Mouse (Mus musculus) liver, embryonic 13.5 days (tissue): ENCODE results near the gene Gpr150. TPM values are rescaled to one million over a fixed set of nuclear protein-coding genes. Genes with fewer than 3 reads are reported as not detected.

Experiments
- ATAC-seq: fragments of 200-750 bp; cut with Nextera tagmentation; 2 replicates; pipeline ENCODE4 v1.8.0; 2017; ENCODE audit warnings: low read depth, mild to moderate bottlenecking, moderate number of reproducible peaks, moderate library complexity
- DNase-seq: peaks from one replicate; pipeline ENCODE4 v3.0.0; 2022
- H3K27ac ChIP-seq: fragments of 300-500 bp; sonication (generic); 2 replicates; pipeline ENCODE4 v1.5.1; 2015; ENCODE audit warnings: moderate library complexity, mild to moderate bottlenecking, inconsistent platforms
- H3K27me3 ChIP-seq: fragments of 300-500 bp; sonication (generic); 2 replicates; pipeline ENCODE4 v1.6.1; 2015; ENCODE audit warnings: mild to moderate bottlenecking, inconsistent platforms
- H3K36me3 ChIP-seq: fragments of 300-500 bp; sonication (generic); 2 replicates; pipeline ENCODE4 v1.6.1; 2015; ENCODE audit warnings: mild to moderate bottlenecking, inconsistent platforms
- H3K4me1 ChIP-seq: fragments of 300-500 bp; sonication (generic); replicated peaks from 2 replicates; pipeline ENCODE4 v1.6.1; 2015; ENCODE audit warnings: inconsistent platforms
- H3K4me2 ChIP-seq: fragments of 300-500 bp; sonication (generic); 2 replicates; pipeline ENCODE4 v1.6.1; 2015; ENCODE audit warnings: inconsistent platforms, mild to moderate bottlenecking, moderate library complexity
- H3K4me3 ChIP-seq: fragments of 300-500 bp; sonication (generic); replicated peaks from 2 replicates; pipeline ENCODE4 v1.5.1; 2015; ENCODE audit warnings: mild to moderate bottlenecking, inconsistent platforms
- H3K9ac ChIP-seq: fragments of 300-500 bp; sonication (generic); 2 replicates; pipeline ENCODE4 v1.6.1; 2015; ENCODE audit warnings: mild to moderate bottlenecking, inconsistent platforms
- H3K9me3 ChIP-seq: fragments of 300-500 bp; sonication (generic); replicated peaks from 2 replicates; pipeline ENCODE4 v1.6.1; 2016; ENCODE audit warnings: inconsistent platforms
- WGBS: fragments of 180-500 bp; shearing (Covaris S2); methylation state at CpG from one replicate; pipeline ENCODE4 v1.1.7; 2015; ENCODE audit not compliant: insufficient replicate concordance; 5-methylcytosine and 5-hydroxymethylcytosine counted together
- polyA plus RNA-seq: library from polyadenylated mRNA; unstranded; fragments of >200 nt; fragmentation: Nextera tagmentation; extraction: Ambion mirVana; gene quantifications from 2 replicates; pipeline ENCODE4 v1.2.1, GENCODE M21; 2015

Gene Gpr150
- 5.6 and 5.9 TPM in 2 replicates for polyA plus RNA-seq

DNA sequence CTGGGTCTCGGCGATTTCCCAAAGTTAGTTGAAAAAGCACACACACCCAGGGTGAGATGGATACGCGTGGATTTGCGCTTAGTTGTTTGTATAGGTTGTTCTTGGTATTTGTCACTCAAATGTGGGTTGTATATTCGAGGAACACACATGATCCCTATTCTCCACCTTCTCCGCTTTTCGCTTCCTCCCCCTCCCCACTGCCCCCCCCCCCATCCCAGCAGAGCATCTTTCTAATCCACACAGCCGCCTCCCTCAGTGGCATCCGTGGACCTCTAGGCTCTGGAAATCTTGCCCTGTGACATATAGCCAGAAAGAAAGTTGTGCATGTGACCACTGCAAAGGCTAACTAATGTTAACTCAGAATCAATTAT lies at the start of gene Gpr150:
Gpr150 (minus strand) TSS at position 101 of the 371 bp plus-strand sequence.
- Histone ChIP-seq H3K9ac (peak within 1 kb of the TSS; percentile 78), H3K9me3 (no peaks in the 10 kb centered on the region), H3K4me2 (peak within 1 kb of the TSS; percentile 97), H3K4me3 (peak within 1 kb of the TSS; percentile 71), H3K27ac (peak within 1 kb of the TSS; percentile 85), H3K4me1 (peaks cover 49% of the 10 kb centered on the region), H3K36me3 (no peaks in the 10 kb centered on the region), H3K27me3 (peaks cover 20% of the 10 kb centered on the region; the same call in 1 of the 2 replicates)
- DNase-seq = no peak
- 28% methylated on average over 10 of the region's 10 CpGs for WGBS
- ATAC-seq = no peak

DNA sequence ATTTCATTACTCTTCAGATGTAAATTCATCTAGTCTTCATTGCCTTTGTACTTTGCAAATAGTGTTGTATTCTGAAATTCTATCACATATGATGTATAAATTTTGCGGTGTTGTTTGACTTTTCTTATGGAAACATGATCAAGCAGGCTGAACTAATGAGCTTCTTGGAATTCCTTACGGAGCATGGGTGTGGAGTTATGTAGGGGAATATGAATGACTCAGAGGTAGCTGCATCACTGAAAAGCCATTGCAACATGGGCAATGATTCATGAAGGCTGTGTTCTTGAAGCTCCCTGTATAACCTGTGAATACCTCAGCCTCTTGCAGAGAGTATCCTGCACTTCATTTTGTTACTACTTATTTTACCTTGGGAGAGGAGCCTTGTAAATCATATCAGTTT lies 45.2 kb upstream of the Gpr150 start:
- WGBS = 82% methylated on average over 2 of the region's 2 CpGs
- no peak overlapping the region for H3K4me3 ChIP-seq
- DNase-seq (no peak), ATAC-seq (no peak)
- no peaks in the 10 kb centered on the region for H3K27me3 ChIP-seq
- no peaks in the 10 kb centered on the region for H3K9me3 ChIP-seq
- H3K36me3 ChIP-seq = peaks cover 4% of the 10 kb centered on the region; the same call in 1 of the 2 replicates
- no peak overlapping the region for H3K4me2 ChIP-seq
- H3K4me1 ChIP-seq = peaks cover 15% of the 10 kb centered on the region
- no peak overlapping the region for H3K27ac ChIP-seq
- no peak overlapping the region for H3K9ac ChIP-seq

DNA sequence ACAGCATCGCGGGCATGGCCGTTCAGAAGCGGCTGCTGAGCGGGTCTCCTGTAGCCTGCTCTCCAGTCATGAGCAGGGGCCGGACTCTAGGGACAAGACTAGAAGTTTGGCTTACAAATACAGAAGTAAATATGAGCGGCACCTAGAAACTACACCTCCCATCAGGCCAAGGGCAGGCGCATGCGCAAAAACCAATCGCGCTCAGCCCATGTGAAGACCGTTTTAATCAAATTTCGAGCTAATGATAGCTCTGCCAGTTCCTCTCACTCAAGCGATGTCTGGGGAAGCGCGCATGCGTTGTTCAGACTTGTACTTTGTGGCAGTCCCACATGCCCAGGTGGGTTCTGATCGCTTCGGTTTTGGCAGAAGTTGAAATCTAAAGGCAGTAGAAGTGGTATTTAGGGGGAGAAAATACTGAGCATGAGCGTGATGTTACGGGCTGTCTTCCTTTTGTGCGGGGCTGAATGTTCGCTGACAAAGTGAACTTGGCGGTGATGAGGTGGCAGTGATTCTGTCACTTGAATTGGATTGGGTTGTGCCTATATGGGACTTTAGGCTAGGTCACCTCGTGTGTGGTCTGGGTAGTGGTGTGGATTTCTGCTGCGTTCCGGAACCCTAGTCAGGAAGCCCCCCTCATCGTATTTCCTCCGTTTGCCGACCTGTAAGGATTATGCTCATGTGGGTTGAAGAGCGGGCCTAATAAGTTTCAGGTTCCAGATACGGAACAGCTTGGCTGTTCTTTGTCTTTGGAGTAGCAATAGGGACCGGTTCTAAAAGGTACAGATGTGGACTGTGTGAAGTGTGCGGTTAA lies 41.9 kb upstream of the Gpr150 start, which contains the start of the genes Arsk and Ttc37:
Arsk (minus strand) TSS at position 168 of the 811 bp plus-strand sequence.
Ttc37 (plus strand) TSS at position 242 of the 811 bp plus-strand sequence.
- under 1% methylated on average over 34 of the region's 34 CpGs for WGBS
- Histone ChIP-seq H3K4me3 (peak within 1 kb of the TSS; percentile 79), H3K36me3 (peaks cover 4% of the 10 kb centered on the region; the same call in 1 of the 2 replicates), H3K9me3 (no peaks in the 10 kb centered on the region), H3K4me2 (peak within 1 kb of the TSS; percentile 78), H3K9ac (peak within 1 kb of the TSS; percentile 78), H3K27me3 (no peaks in the 10 kb centered on the region), H3K27ac (peak within 1 kb of the TSS; percentile 84), H3K4me1 (peaks cover 27% of the 10 kb centered on the region)
- ATAC-seq = peak; percentile 97
- DNase-seq = peak; percentile 94

DNA sequence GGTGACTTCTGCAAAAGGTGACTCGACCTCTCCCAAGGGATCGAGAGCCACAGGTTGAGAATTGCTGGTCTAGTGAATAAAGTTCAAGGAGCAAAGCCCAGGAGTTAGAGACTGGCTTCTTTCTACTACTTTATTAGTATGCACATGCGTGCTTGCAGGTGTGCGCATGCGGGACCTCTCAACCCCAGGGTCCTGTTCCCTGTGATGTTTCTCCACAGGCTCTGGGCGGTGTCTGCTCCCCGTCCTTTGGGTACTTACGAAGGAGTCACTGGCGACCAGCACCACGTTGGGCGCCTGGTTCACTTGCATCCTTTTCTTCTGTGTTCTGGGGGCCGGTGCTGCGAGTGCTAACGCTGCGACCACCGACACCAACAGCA lies 41.3 kb upstream of the Gpr150 start:
- H3K9ac ChIP-seq = peak overlapping the region; percentile 78
- peaks cover 4% of the 10 kb centered on the region; the same call in 1 of the 2 replicates for H3K36me3 ChIP-seq
- 3% methylated on average over 16 of the region's 16 CpGs for WGBS
- peaks cover 27% of the 10 kb centered on the region for H3K4me1 ChIP-seq
- ATAC-seq (peak; percentile 78), DNase-seq (no peak)
- H3K4me2 ChIP-seq = peak overlapping the region; percentile 78
- peak overlapping the region; percentile 84 for H3K27ac ChIP-seq
- peak overlapping the region; percentile 79 for H3K4me3 ChIP-seq
- no peaks in the 10 kb centered on the region for H3K27me3 ChIP-seq
- H3K9me3 ChIP-seq = no peaks in the 10 kb centered on the region

DNA sequence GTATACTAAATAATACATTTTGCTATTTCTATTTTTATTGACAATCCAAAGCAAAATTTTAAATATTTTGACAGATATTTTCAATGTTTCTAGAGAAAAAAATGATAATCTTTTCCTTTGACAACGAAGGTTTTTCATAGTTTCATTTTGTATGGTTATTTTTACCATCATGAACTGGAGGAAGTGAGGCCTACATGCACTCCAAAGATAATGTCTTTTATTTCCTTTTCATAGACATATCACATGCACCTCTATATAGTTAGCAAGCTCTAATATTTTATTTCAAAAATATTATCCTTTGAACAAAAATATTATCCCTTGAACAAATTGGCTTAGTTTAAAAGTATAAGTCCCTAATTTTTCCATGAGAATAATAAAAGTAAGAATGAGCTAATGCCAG lies 17.5 kb upstream of the Gpr150 start:
- H3K27me3 ChIP-seq = no peaks in the 10 kb centered on the region

DNA sequence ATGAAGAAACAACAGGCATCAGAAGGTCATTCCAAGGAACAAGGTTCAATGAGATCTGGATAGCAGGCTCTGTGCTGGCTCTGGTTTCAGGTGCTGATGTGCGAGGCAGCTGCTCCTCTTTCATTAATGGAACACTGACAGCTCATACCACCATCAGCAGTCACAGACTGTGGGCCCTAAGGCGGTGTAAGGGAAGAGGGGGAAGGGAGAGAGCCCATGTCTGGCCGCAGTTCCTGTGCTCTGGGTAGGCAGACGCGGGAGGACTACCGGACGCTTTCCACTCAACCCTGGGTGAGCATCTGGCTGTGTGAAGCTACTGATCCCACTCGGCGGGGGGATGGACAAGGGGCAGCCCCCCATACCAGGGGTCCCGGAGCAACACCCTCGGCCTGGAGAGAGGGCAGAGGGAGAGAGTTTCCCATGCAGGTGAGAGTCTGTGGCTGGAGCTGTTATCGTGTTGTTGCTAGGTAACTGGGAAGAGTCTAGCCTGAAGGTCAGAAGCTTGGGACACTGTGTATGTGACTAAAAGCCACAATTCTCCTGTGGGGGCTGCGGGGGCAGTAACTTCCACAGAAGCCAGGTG lies 7.7 kb upstream of the Gpr150 start:
- Histone ChIP-seq H3K27ac (no peak overlapping the region), H3K27me3 (no peaks in the 10 kb centered on the region), H3K4me2 (no peak overlapping the region), H3K9ac (no peak overlapping the region), H3K9me3 (no peaks in the 10 kb centered on the region), H3K4me1 (no peaks in the 10 kb centered on the region), H3K36me3 (peaks cover 15% of the 10 kb centered on the region), H3K4me3 (no peak overlapping the region)
- WGBS = 82% methylated on average over 13 of the region's 13 CpGs
- DNase-seq = no peak
- ATAC-seq = no peak

More for the DNA sequence above, 17.5 kb upstream of the Gpr150 start:
- Histone ChIP-seq H3K4me3 (no peak overlapping the region), H3K27ac (no peak overlapping the region), H3K4me1 (no peaks in the 10 kb centered on the region), H3K4me2 (no peak overlapping the region), H3K9me3 (no peaks in the 10 kb centered on the region), H3K9ac (no peak overlapping the region), H3K36me3 (no peaks in the 10 kb centered on the region)
- WGBS = 24% methylated on average over 1 of the region's 1 CpGs
- DNase-seq (no peak), ATAC-seq (no peak)

DNA sequence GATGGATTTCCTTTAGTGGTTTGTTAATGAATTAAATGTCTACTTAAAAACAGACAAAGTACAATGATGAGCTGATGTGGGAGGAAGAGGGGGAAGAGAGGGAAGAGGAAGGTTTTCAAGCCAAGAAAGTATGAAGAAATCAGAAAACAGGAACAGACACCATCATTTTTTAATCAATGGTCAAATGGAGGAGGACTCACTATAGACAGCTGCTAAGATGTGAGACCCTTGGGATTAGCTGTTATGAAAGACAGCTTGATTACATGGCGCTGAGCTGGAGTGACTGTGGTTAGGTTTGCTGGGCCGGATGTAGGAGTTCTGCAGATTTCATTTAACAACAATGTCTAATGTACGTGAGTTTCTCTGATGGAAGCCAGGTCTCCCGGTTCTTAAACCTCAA lies 6.8 kb upstream of the Gpr150 start:
- Histone ChIP-seq H3K9ac (no peak overlapping the region), H3K36me3 (peaks cover 15% of the 10 kb centered on the region), H3K9me3 (no peaks in the 10 kb centered on the region), H3K27me3 (no peaks in the 10 kb centered on the region), H3K4me2 (no peak overlapping the region), H3K4me3 (no peak overlapping the region), H3K4me1 (no peaks in the 10 kb centered on the region), H3K27ac (no peak overlapping the region)
- no peak for ATAC-seq
- WGBS = 79% methylated on average over 4 of the region's 4 CpGs
- no peak for DNase-seq

DNA sequence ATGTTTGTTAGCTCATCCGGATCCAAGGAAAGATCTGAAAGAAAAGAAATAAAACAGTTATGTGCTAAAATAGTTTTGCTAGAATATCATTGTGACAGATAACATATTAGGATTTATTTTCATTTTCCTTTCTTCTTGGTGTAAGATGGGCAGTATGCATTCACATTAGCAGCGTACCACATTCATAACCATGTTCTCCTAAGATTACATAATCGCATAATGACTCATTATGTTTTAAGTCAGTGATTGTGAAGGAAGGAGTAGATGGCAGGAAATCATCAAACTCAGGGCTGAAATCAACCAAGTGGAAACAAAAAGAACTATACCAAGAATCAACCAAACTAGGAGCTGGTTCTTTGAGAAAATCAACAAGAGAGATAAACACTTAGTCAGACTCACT lies 5.8 kb upstream of the Gpr150 start:
- Histone ChIP-seq H3K36me3 (peaks cover 15% of the 10 kb centered on the region), H3K4me1 (peaks cover 8% of the 10 kb centered on the region), H3K27ac (no peak overlapping the region), H3K9ac (no peak overlapping the region), H3K4me2 (no peak overlapping the region), H3K4me3 (no peak overlapping the region), H3K27me3 (no peaks in the 10 kb centered on the region), H3K9me3 (no peaks in the 10 kb centered on the region)
- DNase-seq (no peak), ATAC-seq (no peak)
- 82% methylated on average over 3 of the region's 3 CpGs for WGBS

DNA sequence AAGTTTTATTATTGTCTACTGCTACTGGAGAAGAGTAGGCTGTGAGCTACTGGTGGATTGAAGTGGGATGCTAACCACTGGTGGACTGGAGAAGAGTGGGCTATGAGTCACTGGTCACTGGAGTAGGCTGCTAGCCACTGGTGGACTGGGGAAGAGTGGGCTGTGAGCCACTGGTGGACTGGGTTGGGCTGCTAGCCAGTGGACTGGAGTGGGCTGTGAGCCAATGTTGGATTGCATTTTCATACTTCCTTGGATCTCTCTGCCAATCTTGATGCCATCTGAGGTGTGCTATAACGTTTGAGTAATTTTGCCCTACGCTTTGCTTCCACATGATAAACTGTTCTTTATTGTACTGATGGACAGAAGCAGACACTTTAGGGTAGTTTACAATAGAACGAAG lies 5.3 kb upstream of the Gpr150 start:
- H3K4me1 ChIP-seq = peaks cover 13% of the 10 kb centered on the region
- H3K9ac ChIP-seq = no peak overlapping the region
- no peak overlapping the region for H3K4me2 ChIP-seq
- 80% methylated on average over 3 of the region's 3 CpGs for WGBS
- no peak overlapping the region for H3K27ac ChIP-seq
- no peaks in the 10 kb centered on the region for H3K27me3 ChIP-seq
- no peak overlapping the region for H3K4me3 ChIP-seq
- ATAC-seq (no peak), DNase-seq (no peak)
- H3K9me3 ChIP-seq = no peaks in the 10 kb centered on the region
- H3K36me3 ChIP-seq = peaks cover 15% of the 10 kb centered on the region

DNA sequence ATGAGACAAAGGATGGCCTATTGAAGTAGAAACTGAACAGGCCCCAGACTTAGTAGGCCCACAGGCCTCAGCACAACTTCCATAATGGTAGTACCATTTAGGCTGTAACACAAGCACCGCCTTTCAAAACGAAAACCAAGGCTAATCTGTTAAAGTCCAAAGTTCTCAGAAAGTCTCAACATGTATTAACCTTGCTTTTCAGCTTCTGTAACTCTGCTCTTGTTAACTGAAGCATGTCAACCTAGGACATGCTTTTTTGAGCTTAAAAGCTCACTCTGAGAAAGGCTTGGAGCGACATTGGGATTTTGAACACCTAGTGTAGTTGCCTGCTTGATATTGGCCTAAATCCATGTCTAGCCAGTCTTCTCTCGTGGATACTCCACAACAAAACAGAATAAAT lies 2.8 kb upstream of the Gpr150 start:
- H3K4me1 ChIP-seq = peaks cover 38% of the 10 kb centered on the region
- H3K4me2 ChIP-seq = no peak overlapping the region
- DNase-seq = no peak
- H3K27ac ChIP-seq = no peak overlapping the region
- WGBS = 84% methylated on average over 4 of the region's 4 CpGs
- H3K27me3 ChIP-seq = peaks cover 15% of the 10 kb centered on the region; the same call in 1 of the 2 replicates
- no peak overlapping the region for H3K4me3 ChIP-seq
- H3K36me3 ChIP-seq = peaks cover 9% of the 10 kb centered on the region
- H3K9me3 ChIP-seq = no peaks in the 10 kb centered on the region
- ATAC-seq = no peak
- H3K9ac ChIP-seq = no peak overlapping the region

DNA sequence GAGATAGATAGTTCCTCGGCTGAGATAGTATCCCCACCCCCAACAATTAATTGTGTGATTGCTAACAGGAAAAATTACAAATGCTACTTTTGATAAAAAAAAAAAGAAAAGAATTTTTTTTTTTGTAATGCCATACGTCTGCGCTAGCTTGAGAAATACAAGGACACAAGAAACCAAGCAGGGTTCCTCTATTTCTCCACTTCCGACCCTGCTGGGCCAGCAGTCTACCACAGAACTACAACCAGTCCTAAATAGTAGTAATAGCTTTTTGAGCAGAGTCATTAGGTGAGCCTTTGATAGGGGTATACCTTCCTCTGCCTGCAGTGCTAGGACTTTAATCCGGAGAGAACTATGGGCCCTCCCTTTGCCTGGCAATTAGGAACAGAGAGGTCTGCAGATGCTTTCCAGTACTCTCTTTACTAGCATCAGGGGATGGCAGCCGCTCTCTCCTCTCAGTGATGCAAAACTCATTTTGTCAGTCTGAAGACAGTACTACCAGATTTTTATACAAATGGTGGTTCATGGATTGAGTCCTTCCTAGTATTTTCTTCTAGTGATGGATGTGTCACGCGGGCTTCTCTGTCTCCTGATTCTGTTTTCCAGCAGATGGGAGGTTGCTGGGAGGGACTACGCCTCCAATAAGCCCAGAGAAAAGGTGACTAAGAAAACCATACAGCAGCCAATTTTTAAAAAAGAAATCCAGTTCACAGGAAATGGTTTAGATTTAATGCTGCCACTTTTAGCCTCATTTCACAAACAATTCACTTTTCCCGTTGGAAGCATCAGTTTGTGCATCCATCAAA lies 672 bp upstream of the Gpr150 start:
- ATAC-seq (no peak), DNase-seq (no peak)
- Histone ChIP-seq H3K27ac (no peak overlapping the region), H3K4me3 (peak overlapping the region; percentile 71), H3K4me1 (peaks cover 49% of the 10 kb centered on the region), H3K4me2 (peak overlapping the region; percentile 97), H3K36me3 (peaks cover 3% of the 10 kb centered on the region; the same call in 1 of the 2 replicates), H3K9ac (peak overlapping the region; percentile 78), H3K27me3 (peaks cover 17% of the 10 kb centered on the region; the same call in 1 of the 2 replicates), H3K9me3 (no peaks in the 10 kb centered on the region)
- 71% methylated on average over 10 of the region's 10 CpGs for WGBS
